Mouse (Mus musculus): ENCODE results near the gene Gm5105.
A peak's percentile ranks its signal among the peaks of the same experiment; 100 is the strongest.

Gene Gm5105

GRCm38 (mm10) chr3:138067288-138067687 lies at the start of gene Gm5105:
Gm5105 (minus strand) TSS chr3:138067388.
- DNase-seq (ENCODE audit: low read depth, low spot score) = no peak

- DNase-seq (ENCODE audit: low read depth, low spot score) = no peak
These were observed 49.7 kb upstream of the Gm5105 start for GRCm38 (mm10) chr3:138116871-138117270.

GRCm38 (mm10) chr3:138114106-138114505 lies 46.9 kb upstream of the Gm5105 start:
- peak; percentile 68 for DNase-seq (ENCODE audit: low read depth, low spot score)

- DNase-seq (ENCODE audit: low read depth, low spot score) = no peak
These were observed 44.0 kb upstream of the Gm5105 start for GRCm38 (mm10) chr3:138110910-138111782.

- DNase-seq (ENCODE audit: low read depth, low spot score) = no peak
These were observed 39.7 kb upstream of the Gm5105 start for GRCm38 (mm10) chr3:138106887-138107286.

- DNase-seq (ENCODE audit: low read depth, low spot score) = no peak
These were observed 37.9 kb upstream of the Gm5105 start for GRCm38 (mm10) chr3:138105056-138105455.

- no peak for DNase-seq (ENCODE audit: low read depth, low spot score)
These were observed 36.5 kb upstream of the Gm5105 start for GRCm38 (mm10) chr3:138103690-138104089.

- DNase-seq (ENCODE audit: low read depth, low spot score) = no peak
These were observed 34.7 kb upstream of the Gm5105 start for GRCm38 (mm10) chr3:138101936-138102335.

- no peak for DNase-seq (ENCODE audit: low read depth, low spot score)
These were observed 30.5 kb upstream of the Gm5105 start for GRCm38 (mm10) chr3:138097718-138098117.

GRCm38 (mm10) chr3:138096263-138097028 lies 29.3 kb upstream of the Gm5105 start:
- no peak for DNase-seq (ENCODE audit: low read depth, low spot score)

GRCm38 (mm10) chr3:138095718-138096117 lies 28.5 kb upstream of the Gm5105 start:
- peak; percentile 10 for DNase-seq (ENCODE audit: low read depth, low spot score)

- DNase-seq (ENCODE audit: low read depth, low spot score) = no peak
These were observed 28.1 kb upstream of the Gm5105 start for GRCm38 (mm10) chr3:138095301-138095700.

- no peak for DNase-seq (ENCODE audit: low read depth, low spot score)
These were observed 16.7 kb upstream of the Gm5105 start for GRCm38 (mm10) chr3:138083896-138084295.

- DNase-seq (ENCODE audit: low read depth, low spot score) = no peak
These were observed 16.0 kb upstream of the Gm5105 start for GRCm38 (mm10) chr3:138083073-138083637.

- DNase-seq (ENCODE audit: low read depth, low spot score) = no peak
These were observed 11.5 kb upstream of the Gm5105 start for GRCm38 (mm10) chr3:138078701-138079100.

- DNase-seq (ENCODE audit: low read depth, low spot score) = no peak
These were observed 10.5 kb upstream of the Gm5105 start for GRCm38 (mm10) chr3:138077476-138078340.

- no peak for DNase-seq (ENCODE audit: low read depth, low spot score)
These were observed 8.0 kb upstream of the Gm5105 start for GRCm38 (mm10) chr3:138075209-138075608.

- DNase-seq (ENCODE audit: low read depth, low spot score) = no peak
These were observed 7.0 kb upstream of the Gm5105 start for GRCm38 (mm10) chr3:138074214-138074613.

GRCm38 (mm10) chr3:138071476-138072073 lies 4.4 kb upstream of the Gm5105 start:
- DNase-seq (ENCODE audit: low read depth, low spot score) = no peak

GRCm38 (mm10) chr3:138071004-138071403 lies 3.8 kb upstream of the Gm5105 start:
- no peak for DNase-seq (ENCODE audit: low read depth, low spot score)

Data from ZHBTc4 (cell line).